Comparison of ENCODE assay signal across 8 mouse cellular contexts in genomic region chr8:119839419-119840021, GRCm38 (mm10). TPM values are rescaled to one million over a fixed set of nuclear protein-coding genes. Genes with fewer than 3 reads are reported as not detected.
DNase-seq lines count a peak whose midpoint lies in the region; ATAC-seq lines count a peak whose summit lies in the region.

No protein-coding gene starts in this region.

- no peak for DNase-seq in forebrain, embryonic 10.5 days (ENCODE audit: extremely low spot score, low spot score)
- peak; percentile 68 for DNase-seq in kidney, adult 11 months
- no peak for DNase-seq in cerebellum, adult 18-20 months

- H3K4me3 ChIP-seq in megakaryocyte, embryonic 14.5 days (replicated peaks), result peak overlapping the region; percentile 99
- H3K4me3 ChIP-seq in forebrain, embryonic 10.5 days, result peak overlapping the region; percentile 80
- peak overlapping the region; percentile 99 for H3K4me3 ChIP-seq in macrophage (ENCODE audit: inconsistent target)

- H3K27ac ChIP-seq in forebrain, embryonic 10.5 days, result peak overlapping the region; percentile 88
- peak overlapping the region; percentile 94 for H3K27ac ChIP-seq in macrophage

- H3K9me3 ChIP-seq in megakaryocyte, embryonic 14.5 days, result 0 out of 2 replicates have a peak, but pooled peaks cover under 1% of the 10 kb centered on the region
- H3K9me3 ChIP-seq in forebrain, embryonic 10.5 days, result no peaks in the 10 kb centered on the region

- ATAC-seq in megakaryocyte, adult 5-6 weeks (ENCODE audit: poor library complexity, severe bottlenecking), result no peak
- no peak for ATAC-seq in megakaryocyte progenitor cell, adult 5-6 weeks (replicated peaks; ENCODE audit: poor library complexity)
- no peak for ATAC-seq in monocyte, adult 5-6 weeks (replicated peaks; ENCODE audit: insufficient number of reproducible peaks, low FRiP score, low TSS enrichment, poor library complexity, severe bottlenecking)

- H3K27me3 ChIP-seq in megakaryocyte, embryonic 14.5 days (replicated peaks), result peaks cover 20% of the 10 kb centered on the region
- H3K27me3 ChIP-seq in forebrain, embryonic 10.5 days (ENCODE audit: poor library complexity, severe bottlenecking), result peaks cover 8% of the 10 kb centered on the region; the same call in 1 of the 2 replicates

- 17% methylated on average over 14 of the region's 14 CpGs for WGBS in forebrain, embryonic 10.5 days
- WGBS in macrophage (ENCODE audit: missing documents), result 12% methylated on average over 14 of the region's 14 CpGs

- H3K36me3 ChIP-seq in megakaryocyte, embryonic 14.5 days (replicated peaks; ENCODE audit: low read length), result peaks cover 29% of the 10 kb centered on the region
- H3K36me3 ChIP-seq in forebrain, embryonic 10.5 days (replicated peaks), result peaks cover 26% of the 10 kb centered on the region
- peaks cover 12% of the 10 kb centered on the region for H3K36me3 ChIP-seq in macrophage (ENCODE audit: inconsistent target)

- H3K79me2 ChIP-seq in macrophage (ENCODE audit: inconsistent target), result peaks cover 58% of the 10 kb centered on the region

- peaks cover 60% of the 10 kb centered on the region for H3K4me1 ChIP-seq in megakaryocyte, embryonic 14.5 days
- peaks cover 62% of the 10 kb centered on the region for H3K4me1 ChIP-seq in forebrain, embryonic 10.5 days

RNA-seq across cellular contexts. Expression of gene Cotl1, which starts 0.8 kb away (rescaled TPM):
- polyA plus RNA-seq in megakaryocyte, embryonic 14.5 days (2012; ENCODE audit: insufficient read depth, low replicate concordance), result 413 and 593 TPM in 2 replicates
- 526 and 619 TPM in 2 replicates for total RNA-seq in megakaryocyte, adult 5-6 weeks (2015)
- total RNA-seq in megakaryocyte, adult 5-6 weeks (2017), result 490 and 532 TPM in 2 replicates
- polyA plus RNA-seq in forebrain, embryonic 10.5 days (2016; fragmentation: Nextera tagmentation; extraction: Ambion mirVana), result 109 and 114 TPM in 2 replicates
- 100 to 1,000 TPM in 1 of 26 experiments, 10 to 100 TPM in 24, 1 to 10 TPM in 1; 9.6 to 147 (median 49.2) TPM for total RNA-seq in macrophage (2018; cell fraction: chromatin; rRNA removed)
- 100 to 1,000 TPM; 588 to 806 (median 705) TPM for total RNA-seq in macrophage (2018; cell fraction: cytosol; rRNA removed)
- 100 to 1,000 TPM in 24 of 26 experiments, 10 to 100 TPM in 2; 50.1 to 383 (median 147) TPM for total RNA-seq in macrophage (2018; cell fraction: nucleus; rRNA removed)
- polyA plus RNA-seq in macrophage (2018), result 407 to 941 TPM (median 598 TPM) in 3 replicates
- total RNA-seq in megakaryocyte progenitor cell, adult 5-6 weeks (2015), result 88.7 and 123 TPM in 2 replicates
- total RNA-seq in megakaryocyte progenitor cell, adult 5-6 weeks (2017), result 101 and 127 TPM in 2 replicates
- 289 to 324 TPM (median 310 TPM) in 3 replicates for total RNA-seq in monocyte, adult 5-6 weeks (2017)

RNA-seq across cellular contexts. Expression of gene Klhl36, which starts 22.5 kb away (rescaled TPM):
- 5.2 and 14.1 TPM in 2 replicates for polyA plus RNA-seq in megakaryocyte, embryonic 14.5 days (2012; ENCODE audit: insufficient read depth, low replicate concordance)
- total RNA-seq in megakaryocyte, adult 5-6 weeks (2015), result 2.7 and 5.5 TPM in 2 replicates
- total RNA-seq in megakaryocyte, adult 5-6 weeks (2017), result 8.5 and 9.2 TPM in 2 replicates
- 10.8 and 11.1 TPM in 2 replicates for polyA plus RNA-seq in forebrain, embryonic 10.5 days (2016; fragmentation: Nextera tagmentation; extraction: Ambion mirVana)
- total RNA-seq in macrophage (2018; cell fraction: chromatin; rRNA removed), result 10 to 100 TPM in 7 of 26 experiments, 1 to 10 TPM in 18, under 1 TPM in 1; 0.70 to 12.8 (median 6.1) TPM
- total RNA-seq in macrophage (2018; cell fraction: cytosol; rRNA removed), result 1 to 10 TPM; 1.8 to 9.2 (median 6.8) TPM
- total RNA-seq in macrophage (2018; cell fraction: nucleus; rRNA removed), result 1 to 10 TPM in 25 of 26 experiments, under 1 TPM in 1; 0.93 to 9.8 (median 5.3) TPM
- polyA plus RNA-seq in macrophage (2018), result 2.8 to 6.7 TPM (median 5.1 TPM) in 3 replicates
- 1.2 and 2.2 TPM in 2 replicates for total RNA-seq in megakaryocyte progenitor cell, adult 5-6 weeks (2015)
- total RNA-seq in megakaryocyte progenitor cell, adult 5-6 weeks (2017), result 3.3 and 8.0 TPM in 2 replicates
- 8.5 to 16.5 TPM (median 14.2 TPM) in 3 replicates for total RNA-seq in monocyte, adult 5-6 weeks (2017)
